Mouse (Mus musculus) heart, adult 2 months (tissue): ENCODE measurements around the gene Gm20388.
"Not testable (repeated sequence)": the region's sequence is repeated elsewhere in the genome, so short reads cannot be mapped to it uniquely, and the experiment has no call there.

ENCODE experiments used
- CTCF ChIP-seq: fragments of 200-600 bp; IDR thresholded peaks from 2 replicates; pipeline ENCODE4 v1.8.1; 2022; ENCODE audit warnings: antibody characterized with exemption, mild to moderate bottlenecking, moderate library complexity
- EP300 ChIP-seq: fragments of 200-500 bp; IDR thresholded peaks from 2 replicates; pipeline ENCODE4 v1.6.1; 2011; ENCODE audit warnings: low read depth, low read length, control low read depth; ENCODE audit not compliant: insufficient read depth
- POLR2A ChIP-seq: fragments of 200-500 bp; IDR thresholded peaks from 2 replicates; pipeline ENCODE4 v1.6.1; 2011; ENCODE audit warnings: mild to moderate bottlenecking, low read depth, low read length, control low read depth; ENCODE audit not compliant: insufficient read depth

DNA sequence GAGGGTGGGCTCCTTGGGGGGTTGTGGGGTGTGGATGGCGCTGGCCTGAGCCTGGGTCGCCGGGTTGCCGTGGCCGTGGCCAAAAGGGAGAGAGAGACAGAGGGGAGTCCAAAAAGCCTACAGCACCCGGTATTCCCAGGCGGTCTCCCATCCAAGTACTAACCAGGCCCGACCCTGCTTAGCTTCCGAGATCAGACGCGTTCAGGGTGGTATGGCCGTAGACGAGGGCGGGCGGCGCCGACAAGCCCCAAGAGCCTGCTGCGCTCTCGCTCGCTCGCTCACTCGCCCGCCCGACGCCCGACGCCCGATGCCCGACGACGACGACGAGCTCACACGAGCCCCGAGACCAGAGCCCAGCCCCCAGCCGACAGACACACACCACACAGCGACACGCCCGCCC lies 3712.9 kb downstream of the Gm20388 start:
- TF ChIP-seq CTCF, POLR2A, EP300: not testable (repeated sequence)
